ENCODE assay signal across 8 mouse cellular contexts in the genomic region with DNA sequence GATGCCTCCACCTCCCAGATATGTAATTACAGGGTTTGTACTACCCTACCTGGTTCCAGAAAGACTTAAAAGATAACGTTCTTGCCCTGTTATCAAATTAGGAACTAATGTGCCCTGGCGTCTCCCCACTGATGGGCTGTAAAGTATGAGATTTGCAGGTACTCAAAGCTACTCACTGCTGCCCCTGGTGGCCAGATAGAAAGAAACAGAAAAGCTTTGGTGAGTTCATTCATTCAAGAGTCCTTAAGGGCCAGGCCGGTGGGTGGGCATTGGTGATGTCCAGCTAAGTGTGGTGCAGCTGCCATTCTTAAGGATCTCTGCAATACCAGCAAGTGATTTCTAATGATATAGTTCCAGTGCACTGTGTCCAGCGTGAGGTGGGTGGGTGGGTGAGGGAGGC. TPM values are rescaled to one million over a fixed set of nuclear protein-coding genes. Genes with fewer than 3 reads are reported as not detected.
DNase-seq lines count a peak whose midpoint lies in the region; ATAC-seq and TF ChIP-seq lines count a peak whose summit lies in the region.

No protein-coding gene starts in this region.

- WGBS in heart, adult 2 months, result 88% methylated on average over 4 of the region's 4 CpGs
- WGBS in heart, embryonic 12.5 days, result 79% methylated on average over 4 of the region's 4 CpGs
- WGBS in limb, embryonic 11.5 days, result 80% methylated on average over 4 of the region's 4 CpGs

- H3K79me2 ChIP-seq in heart, adult 2 months (replicated peaks; ENCODE audit: control insufficient read depth, insufficient read depth, low read length), result no peaks in the 10 kb centered on the region

- H3K9me3 ChIP-seq in heart, embryonic 12.5 days (replicated peaks), result no peaks in the 10 kb centered on the region
- no peaks in the 10 kb centered on the region for H3K9me3 ChIP-seq in limb, embryonic 11.5 days (ENCODE audit: control insufficient read depth, low read length)

- TF ChIP-seq POLR2A in heart, adult 2 months (IDR thresholded peaks at IDR 0.05; ENCODE audit: insufficient read depth, low read depth, low read length), result no peak

- H3K4me1 ChIP-seq in heart, adult 2 months (ENCODE audit: control insufficient read depth, insufficient read depth, low read length), result no peaks in the 10 kb centered on the region
- peaks cover 7% of the 10 kb centered on the region for H3K4me1 ChIP-seq in heart, embryonic 12.5 days (replicated peaks)
- peaks cover 4% of the 10 kb centered on the region; the same call in 1 of the 2 replicates for H3K4me1 ChIP-seq in limb, embryonic 11.5 days (ENCODE audit: control insufficient read depth, insufficient read depth, low read length)

- no peak for DNase-seq in heart, adult 2 months
- DNase-seq in 416B (ENCODE audit: low read depth) (peak; percentile 44), NIH3T3 (ENCODE audit: low read depth) (peak; percentile 56)
- DNase-seq in limb, embryonic 11.5 days (ENCODE audit: low spot score), result peak; percentile 61
- peak; percentile 20 to 60 for DNase-seq in thymus, postnatal 10 days (ENCODE audit: low spot score in 2 of 2)
- DNase-seq in ovary, postnatal 14 days (ENCODE audit: low spot score), result no peak
- DNase-seq in left cerebral cortex, adult 9 months (ENCODE audit: low spot score in 2 of 2), result no peak

- TF ChIP-seq EP300 in heart, adult 2 months (IDR thresholded peaks at IDR 0.05; ENCODE audit: insufficient read depth, low read depth, low read length), result no peak

- no peak for ATAC-seq in heart, embryonic 12.5 days (ENCODE audit: insufficient number of reproducible peaks, low FRiP score)
- no peak for ATAC-seq in limb, embryonic 11.5 days (ENCODE audit: insufficient number of reproducible peaks, low FRiP score, low TSS enrichment, low read depth)

- H3K36me3 ChIP-seq in heart, adult 2 months (ENCODE audit: control insufficient read depth, insufficient read depth, low read length), result no peaks in the 10 kb centered on the region
- H3K36me3 ChIP-seq in heart, embryonic 12.5 days, result no peaks in the 10 kb centered on the region
- H3K36me3 ChIP-seq in limb, embryonic 11.5 days (ENCODE audit: control insufficient read depth, insufficient read depth, low read length), result no peaks in the 10 kb centered on the region

- no peak overlapping the region for H3K4me3 ChIP-seq in heart, adult 2 months
- no peak overlapping the region for H3K4me3 ChIP-seq in heart, embryonic 12.5 days
- H3K4me3 ChIP-seq in limb, embryonic 11.5 days (ENCODE audit: low read depth, low read length), result no peak overlapping the region

- TF ChIP-seq CTCF in heart, adult 2 months (IDR thresholded peaks at IDR 0.05), result peak; percentile 68

- H3K4me2 ChIP-seq in heart, embryonic 12.5 days, result no peak overlapping the region
- H3K4me2 ChIP-seq in limb, embryonic 11.5 days (ENCODE audit: low read depth, severe bottlenecking), result no peak overlapping the region

- no peaks in the 10 kb centered on the region for H3K27me3 ChIP-seq in heart, adult 2 months (ENCODE audit: control insufficient read depth, insufficient read depth, low read length)
- no peaks in the 10 kb centered on the region for H3K27me3 ChIP-seq in heart, embryonic 12.5 days (replicated peaks)
- H3K27me3 ChIP-seq in limb, embryonic 11.5 days (ENCODE audit: control insufficient read depth, insufficient read depth, low read length), result no peaks in the 10 kb centered on the region

- no peak overlapping the region for H3K27ac ChIP-seq in heart, adult 2 months
- no peak overlapping the region for H3K27ac ChIP-seq in heart, embryonic 12.5 days (ENCODE audit: poor library complexity, severe bottlenecking)
- no peak overlapping the region for H3K27ac ChIP-seq in limb, embryonic 11.5 days (replicated peaks; ENCODE audit: low read depth, low read length)

- intact Hi-C loops in heart, adult 2 months (cut with DNase I), result no loop called here

- H3K9ac ChIP-seq in heart, adult 2 months (ENCODE audit: low read depth, low read length), result no peak overlapping the region
- H3K9ac ChIP-seq in heart, embryonic 12.5 days, result no peak overlapping the region
- no peak overlapping the region for H3K9ac ChIP-seq in limb, embryonic 11.5 days (ENCODE audit: low read length)

RNA-seq across cellular contexts. Expression of gene Wwox, which starts 2.2 kb away (rescaled TPM):
- 1 to 10 TPM; 3.3 to 4.6 TPM for total RNA-seq in heart, adult 2 months (2021)
- 4.1 and 4.6 TPM in 2 replicates for polyA plus RNA-seq in heart, adult 2 months (2012; rRNA removed)
- polyA plus RNA-seq in heart, embryonic 12.5 days (2016; fragmentation: Nextera tagmentation; extraction: Ambion mirVana), result 10.4 and 11.4 TPM in 2 replicates
- polyA plus RNA-seq in limb, embryonic 11.5 days (2014; fragmentation: Nextera tagmentation; extraction: Ambion mirVana), result 7.3 and 8.0 TPM in 2 replicates

RNA-seq across cellular contexts. Expression of gene Clec3a, which starts 23.7 kb away (rescaled TPM):
- total RNA-seq in heart, adult 2 months (2021), result under 1 TPM in 1 of 2 experiments, not detected in 1; 0.68 TPM
- polyA plus RNA-seq in heart, adult 2 months (2012; rRNA removed), result 1.0 and 2.6 TPM in 2 replicates
- polyA plus RNA-seq in heart, embryonic 12.5 days (2016; fragmentation: Nextera tagmentation; extraction: Ambion mirVana), result not detected in 2 replicates
- not detected in 2 replicates for polyA plus RNA-seq in limb, embryonic 11.5 days (2014; fragmentation: Nextera tagmentation; extraction: Ambion mirVana)

Comparison
In these comparisons a context has a peak if more than half of its experiments do, and no peak if none do; other contexts are left out.
1. DNase-seq: peak in 416B (single experiment), NIH3T3 (single experiment), limb, embryonic 11.5 days (single experiment) and thymus, postnatal 10 days (2 of 2); none in heart, adult 2 months (0 of 2), ovary, postnatal 14 days (single experiment) and left cerebral cortex, adult 9 months (0 of 2).